Mouse (Mus musculus): ENCODE results near the gene Otx1.

The Otx1 gene

GRCm38 (mm10) chr11:22002783-22003340 is at the start of gene Otx1:
Gene Otx1, minus strand, starts transcription at chr11:22002897.
- DNase-seq: no peak

GRCm38 (mm10) chr11:22050864-22051263 is 48.2 kb upstream of the Otx1 start:
- DNase-seq: peak in 1 of 2 experiments; percentile 54

GRCm38 (mm10) chr11:22039854-22040426 is 37.2 kb upstream of the Otx1 start:
- no peak for DNase-seq

DNA sequence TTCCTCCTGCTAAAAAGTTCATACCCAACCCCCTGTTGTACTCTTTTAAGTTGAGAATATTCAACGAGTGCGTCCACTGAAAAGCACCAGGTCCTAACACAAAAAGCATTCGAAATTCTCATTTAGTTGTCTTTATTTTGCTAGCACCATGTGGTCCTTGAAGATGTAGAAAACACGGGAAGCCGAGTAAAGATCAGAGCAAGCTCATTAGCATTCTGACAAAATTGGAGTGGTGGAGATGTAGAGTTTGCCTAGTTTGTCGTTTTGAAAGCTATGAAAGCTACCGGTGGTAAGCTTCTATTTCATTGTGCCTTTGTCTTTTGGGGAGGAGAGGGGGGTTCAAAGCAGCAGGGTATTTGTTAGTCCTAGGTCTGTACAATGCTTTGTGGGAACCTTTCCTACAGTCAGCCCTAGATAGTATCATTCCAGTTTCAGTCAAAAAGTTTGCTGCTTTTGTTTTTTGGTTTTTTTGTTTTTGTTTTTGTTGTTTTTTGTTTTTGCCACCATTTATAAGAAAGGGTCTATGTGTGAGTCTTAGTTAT is 31.9 kb upstream of the Otx1 start:
- DNase-seq: no peak

DNA sequence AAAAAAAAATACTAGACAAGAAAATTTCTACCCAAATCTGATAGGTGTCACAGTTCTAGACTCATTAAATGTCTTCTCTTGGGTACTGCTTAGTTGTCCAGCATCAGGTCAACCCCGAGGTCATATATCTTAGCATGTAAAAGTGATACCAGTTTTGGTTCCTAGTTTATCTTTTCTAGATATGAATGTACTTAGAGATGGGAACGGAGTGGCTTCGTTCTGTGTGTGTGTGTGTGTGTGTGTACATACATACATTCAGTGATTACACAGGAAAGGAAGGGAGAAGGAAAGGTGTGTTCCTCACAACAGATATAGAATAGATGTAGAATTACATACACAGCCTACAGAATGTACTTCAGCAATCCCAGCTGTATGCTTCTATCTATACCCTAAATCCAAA is 30.9 kb upstream of the Otx1 start:
- no peak for DNase-seq

DNA sequence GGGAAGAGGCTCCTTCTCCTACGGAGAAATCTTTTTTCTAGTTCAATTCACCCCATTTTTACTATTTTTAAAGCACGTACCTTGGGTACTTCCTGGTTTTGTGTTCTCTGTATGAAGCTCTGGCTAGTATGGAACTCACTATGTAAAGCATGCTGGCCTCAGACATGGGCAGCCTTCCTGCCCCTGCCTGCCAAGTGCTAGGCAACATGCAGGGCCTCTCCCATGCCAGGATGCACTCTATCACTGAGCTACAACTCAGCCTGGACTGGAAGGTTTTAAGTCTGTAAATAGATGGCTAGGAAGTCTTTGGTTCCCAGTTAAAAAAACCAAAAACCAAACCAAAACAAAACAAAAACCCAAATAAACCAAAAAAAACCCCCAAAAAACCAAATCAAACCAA is 17.9 kb upstream of the Otx1 start:
- DNase-seq: no peak

GRCm38 (mm10) chr11:22017444-22017843 is 14.7 kb upstream of the Otx1 start:
- DNase-seq: no peak

- DNase-seq: no peak
These were observed 13.6 kb upstream of the Otx1 start for GRCm38 (mm10) chr11:22016341-22016740.

GRCm38 (mm10) chr11:22008817-22009216 is 6.1 kb upstream of the Otx1 start:
- no peak for DNase-seq

GRCm38 (mm10) chr11:22008129-22008596 is 5.5 kb upstream of the Otx1 start:
- DNase-seq: no peak

DNA sequence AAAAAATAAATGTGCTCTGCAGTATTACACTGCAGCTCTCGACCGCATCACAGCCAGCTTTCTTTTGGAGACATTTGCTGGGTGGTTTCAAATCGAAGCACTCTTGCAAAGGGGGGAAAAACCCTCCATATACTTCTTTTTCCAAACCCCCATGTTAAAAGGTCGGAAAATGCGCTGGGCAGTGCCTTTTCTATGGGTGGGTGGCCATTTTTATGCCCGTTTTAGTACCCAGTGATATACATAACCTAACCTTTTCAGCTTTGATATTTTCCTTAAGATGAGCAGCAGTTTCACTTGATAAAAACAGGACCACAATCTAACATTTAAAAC is 5.0 kb upstream of the Otx1 start:
- DNase-seq: no peak

DNA sequence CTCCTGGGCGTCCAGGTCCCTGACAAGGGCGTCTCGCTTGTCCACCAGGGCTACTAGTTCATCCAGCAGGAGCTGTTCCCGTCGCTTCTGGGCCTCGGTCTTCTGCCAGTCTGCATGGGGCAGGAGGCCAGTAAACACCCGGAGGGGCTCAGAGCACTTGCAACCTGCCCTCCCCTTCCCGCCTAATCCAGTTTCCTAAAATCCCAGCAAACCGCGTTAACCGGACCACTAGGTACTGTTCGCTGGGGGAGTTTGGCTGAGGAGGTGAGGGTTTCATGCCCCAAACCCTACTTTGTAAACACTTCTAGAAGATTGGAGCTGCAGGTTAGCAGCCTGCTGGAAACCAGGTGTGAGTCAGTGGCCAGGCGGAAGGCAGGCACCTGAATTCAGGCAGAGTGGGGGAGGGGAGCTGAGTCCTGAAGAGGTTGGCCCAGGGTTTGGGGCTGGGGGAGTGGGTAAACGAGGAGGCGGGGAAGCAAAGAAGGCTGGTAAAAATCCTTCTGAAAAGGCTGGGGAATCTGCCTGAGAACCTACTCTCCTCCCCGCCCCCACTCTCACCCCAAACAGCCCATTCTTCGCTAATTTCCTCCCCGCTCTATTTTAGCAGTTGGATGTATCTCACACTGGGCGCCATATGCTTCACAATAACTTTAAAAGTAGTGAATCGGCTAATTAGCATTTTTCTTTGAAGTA is 4.5 kb upstream of the Otx1 start:
- no peak for DNase-seq

DNA sequence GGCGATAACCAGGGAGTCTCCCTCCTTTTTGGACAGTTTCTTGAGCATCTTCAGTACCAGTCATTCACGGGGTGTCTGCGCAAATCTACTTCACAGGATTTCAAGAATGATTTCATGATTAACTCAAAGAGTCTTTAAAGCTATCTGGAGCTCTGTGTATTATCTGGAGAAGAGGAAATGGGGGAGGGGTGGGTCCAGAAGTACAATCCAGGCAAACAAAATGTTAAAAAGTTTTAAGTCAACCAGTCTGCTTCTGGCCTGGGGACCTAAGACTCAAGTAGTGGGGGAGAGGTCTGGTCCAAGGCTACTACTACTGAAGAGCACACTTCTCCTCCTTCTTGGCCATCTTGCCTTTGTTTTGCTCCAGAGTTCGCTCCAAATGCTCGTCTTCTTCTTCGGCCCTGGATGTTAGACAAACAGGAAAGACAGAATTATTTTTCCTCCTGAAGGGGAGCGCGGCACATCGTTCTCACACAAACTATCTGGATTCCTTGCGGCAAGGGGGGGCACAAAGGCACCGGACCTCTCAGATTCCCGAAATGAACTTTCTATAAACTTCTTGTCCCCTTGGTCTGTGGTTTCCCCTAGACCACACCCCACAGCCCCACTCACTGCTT is 3.9 kb upstream of the Otx1 start:
- DNase-seq: no peak

GRCm38 (mm10) chr11:22005281-22005870 is 2.7 kb upstream of the Otx1 start:
- DNase-seq: no peak

DNA sequence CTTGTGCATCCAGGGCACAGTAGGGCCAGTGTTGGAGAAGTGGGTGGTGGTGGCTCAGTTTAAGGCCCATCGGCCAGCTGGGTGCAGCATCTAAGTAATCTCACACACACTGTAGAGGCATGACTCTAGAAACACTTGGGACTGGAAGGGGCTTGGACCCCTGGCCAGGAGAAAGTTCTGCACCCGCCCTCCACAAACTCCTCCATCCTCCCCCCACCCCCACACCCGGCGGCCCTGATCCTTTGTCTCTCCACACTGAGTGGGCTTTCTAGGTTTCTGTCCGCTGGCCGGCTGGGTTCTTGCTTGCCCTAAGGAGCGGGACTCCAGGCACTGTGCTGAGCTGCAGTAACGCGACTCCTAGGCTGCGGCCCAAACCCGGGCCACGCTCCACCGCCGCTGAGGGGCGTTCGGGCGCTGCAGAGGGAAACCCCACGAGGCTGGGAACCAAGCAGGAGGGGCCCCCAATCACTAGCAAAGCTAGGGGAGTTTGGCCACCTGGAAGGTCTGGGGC is 1.7 kb upstream of the Otx1 start:
- no peak for DNase-seq

GRCm38 (mm10) chr11:22003341-22003981 is 764 bp upstream of the Otx1 start:
- DNase-seq: peak in 1 of 2 experiments; percentile 8

GRCm38 (mm10) chr11:22002062-22002782 is 475 bp downstream of the Otx1 start:
- DNase-seq: no peak

DNA sequence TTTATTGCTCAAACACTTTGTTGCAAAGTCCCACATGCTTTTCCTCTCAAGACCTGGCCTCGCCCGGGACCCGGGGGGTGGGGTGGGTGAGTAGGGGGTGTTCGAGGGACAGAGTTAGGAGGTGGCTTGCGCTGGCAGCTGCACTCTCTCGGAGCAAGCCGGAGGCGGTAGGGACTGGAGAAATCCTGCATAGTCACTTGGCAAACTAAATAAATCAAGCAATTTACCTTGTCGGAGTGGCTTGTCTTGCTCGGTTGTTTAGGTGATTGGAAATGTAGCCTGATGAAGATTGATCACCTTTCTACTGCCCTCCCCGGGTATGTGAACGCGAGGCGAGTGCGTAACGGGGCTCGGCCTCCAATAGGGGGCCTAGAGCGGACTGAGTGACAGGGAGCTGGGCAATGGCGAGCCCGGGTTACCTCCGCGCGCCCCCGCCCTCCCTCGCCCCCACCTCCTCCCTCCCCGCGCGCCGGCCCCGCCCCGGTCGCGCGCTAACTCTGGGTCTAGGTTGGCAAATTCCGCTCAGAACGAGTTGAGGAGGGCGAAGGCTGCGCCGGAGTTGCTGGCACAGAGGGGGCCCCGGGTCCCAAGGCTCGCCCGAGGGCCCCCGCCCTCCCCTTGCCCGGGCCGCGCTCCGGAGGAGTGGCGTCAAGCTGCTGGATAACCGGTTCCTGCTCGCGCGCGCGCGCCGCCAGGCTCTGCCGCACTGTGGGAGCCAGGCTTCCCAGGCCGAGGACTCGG is 1.2 kb downstream of the Otx1 start:
- peak; percentile 35 to 70 for DNase-seq

- DNase-seq: no peak
These were observed 2.2 kb downstream of the Otx1 start for GRCm38 (mm10) chr11:22000316-22001076.
